Mouse (Mus musculus) olfactory bulb, adult 2 months (tissue): ENCODE measurements around the gene 4933430I17Rik.

Source experiments
- CTCF ChIP-seq: fragments of 200-500 bp; IDR thresholded peaks from 2 replicates; pipeline ENCODE4 v1.5.1; 2012; ENCODE audit warnings: low read depth, mild to moderate bottlenecking, low read length, moderate library complexity; ENCODE audit not compliant: insufficient read depth
- POLR2A ChIP-seq: fragments of 200-500 bp; IDR thresholded peaks from 2 replicates; pipeline ENCODE4 v1.6.1; 2012; ENCODE audit warnings: mild to moderate bottlenecking, low read depth, low read length, moderate library complexity; ENCODE audit not compliant: insufficient read depth

- TF ChIP-seq POLR2A = no peak
- no peak for TF ChIP-seq CTCF
These were observed 41.4 kb downstream of the 4933430I17Rik start for GRCm38 (mm10) chr4:62566530-62566929.
